Mouse (Mus musculus) limb, embryonic 12.5 days (tissue): ENCODE measurements at regions not wholly inside any gene's neighbourhood (a gene's known extent, or its start where the extent isn't known, plus 50 kb on each side); places are given as distances from the start of the nearest gene placed in this dataset.

Source experiments
- ATAC-seq: fragments of 200-750 bp; cut with Nextera tagmentation; 2 replicates; pipeline ENCODE4 v1.8.0; 2017; ENCODE audit warnings: low read depth, moderate TSS enrichment; ENCODE audit not compliant: insufficient number of reproducible peaks, insufficient read depth, low FRiP score, low TSS enrichment
- H3K27ac ChIP-seq: fragments of 300-500 bp; sonication (generic); 2 replicates; pipeline ENCODE4 v1.5.1; 2016; ENCODE audit warnings: mild to moderate bottlenecking, moderate library complexity
- H3K27me3 ChIP-seq: fragments of 300-500 bp; sonication (generic); 2 replicates; pipeline ENCODE4 v1.6.1; 2016; ENCODE audit warnings: mild to moderate bottlenecking, moderate library complexity
- H3K36me3 ChIP-seq: fragments of 300-500 bp; sonication (generic); 2 replicates; pipeline ENCODE4 v1.6.1; 2016; ENCODE audit warnings: mild to moderate bottlenecking, moderate library complexity
- H3K4me1 ChIP-seq: fragments of 300-500 bp; sonication (generic); replicated peaks from 2 replicates; pipeline ENCODE4 v1.6.1; 2016
- H3K4me2 ChIP-seq: fragments of 300-500 bp; sonication (generic); 2 replicates; pipeline ENCODE4 v1.6.1; 2016; ENCODE audit warnings: mild to moderate bottlenecking, moderate library complexity
- H3K4me3 ChIP-seq: fragments of 300-500 bp; sonication (generic); replicated peaks from 2 replicates; pipeline ENCODE4 v1.5.1; 2016; ENCODE audit warnings: mild to moderate bottlenecking
- H3K9ac ChIP-seq: fragments of 300-500 bp; sonication (generic); replicated peaks from 2 replicates; pipeline ENCODE4 v1.6.1; 2016; ENCODE audit warnings: mild to moderate bottlenecking, moderate library complexity
- H3K9me3 ChIP-seq: fragments of 300-500 bp; sonication (generic); 2 replicates; pipeline ENCODE4 v1.6.1; 2016; ENCODE audit warnings: mild to moderate bottlenecking, moderate library complexity
- WGBS: fragments of 180-500 bp; shearing (Covaris S2); methylation state at CpG from one replicate; pipeline ENCODE4 v1.1.7; 2016; 5-methylcytosine and 5-hydroxymethylcytosine counted together

DNA sequence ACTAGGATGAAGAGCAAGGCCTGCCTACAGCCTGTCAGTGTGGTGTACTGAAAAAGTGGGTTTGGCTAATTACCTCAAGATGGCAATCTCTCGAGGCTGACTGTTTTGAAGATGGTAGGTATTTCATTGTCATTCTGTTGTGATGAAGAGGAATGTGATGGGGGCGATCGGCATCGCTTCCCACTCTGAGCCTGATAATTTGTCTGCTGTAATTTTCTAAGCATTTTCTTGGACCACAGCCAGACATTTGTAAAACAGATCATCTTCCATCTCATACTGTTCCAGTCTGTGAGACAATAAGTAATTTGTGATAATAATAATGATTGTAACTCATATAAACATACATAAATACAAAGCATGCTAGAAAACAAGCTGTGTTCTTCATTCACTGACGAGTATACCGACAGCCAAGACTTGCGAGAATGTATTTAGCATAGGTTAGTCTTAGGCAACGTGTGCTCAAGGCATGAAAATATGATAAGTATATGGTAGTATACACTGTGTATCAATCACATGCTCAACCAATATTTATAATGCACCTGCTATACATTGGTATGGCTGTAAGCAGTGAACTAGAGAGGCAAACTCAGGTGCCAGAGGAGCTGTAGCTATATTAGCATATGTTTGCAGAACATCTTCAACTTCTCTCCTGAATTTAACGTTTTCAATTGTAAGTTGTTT, 574.1 kb upstream of the Slc39a10 start:
- H3K4me2 ChIP-seq: no peak overlapping the region
- whole genome bisulfite sequencing: 79% methylated on average over 9 of the region's 9 CpGs
- no peaks in the 10 kb centered on the region for H3K27me3 ChIP-seq
- no peak for ATAC-seq
- H3K36me3 ChIP-seq: no peaks in the 10 kb centered on the region
- H3K27ac ChIP-seq: no peak overlapping the region
- H3K4me1 ChIP-seq: no peaks in the 10 kb centered on the region
- no peaks in the 10 kb centered on the region for H3K9me3 ChIP-seq
- H3K9ac ChIP-seq: no peak overlapping the region
- H3K4me3 ChIP-seq: no peak overlapping the region

DNA sequence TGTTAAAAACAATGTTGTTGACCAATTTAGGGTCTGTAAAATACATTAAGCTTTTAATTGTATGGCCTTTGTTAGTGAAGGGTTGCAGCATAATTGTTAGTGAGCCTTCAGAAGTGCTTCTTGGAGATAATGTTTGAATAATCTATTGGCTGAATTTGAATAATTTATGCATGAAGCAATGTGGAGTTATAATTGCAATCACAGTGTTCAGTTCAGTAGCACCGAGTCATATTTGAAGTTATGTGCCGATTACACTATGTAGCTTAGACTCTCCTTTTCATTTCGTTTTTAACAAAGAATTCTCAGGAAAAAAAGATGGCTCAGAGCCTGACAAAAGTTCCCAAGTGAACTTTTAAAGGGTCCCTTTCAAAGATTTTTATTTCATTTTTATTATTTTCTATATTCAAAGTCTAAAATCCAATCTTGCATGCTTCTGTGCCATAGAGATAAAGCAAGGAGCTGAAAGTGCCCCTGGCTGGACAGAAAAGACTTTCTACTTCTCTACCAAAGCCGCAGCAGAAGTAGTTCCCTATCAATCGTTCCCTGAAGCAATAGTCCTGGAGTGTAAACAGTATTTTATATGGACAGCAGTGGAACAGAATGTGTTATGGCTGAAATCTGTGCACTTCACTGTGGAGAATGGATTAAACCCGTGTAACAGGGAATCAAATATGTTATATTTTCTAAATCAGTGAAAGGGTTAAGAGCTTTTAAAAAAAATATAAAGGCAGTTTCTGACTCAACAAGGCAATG, 556.3 kb upstream of the Slc39a10 start:
- Histone ChIP-seq H3K4me2 (no peak overlapping the region), H3K27ac (no peak overlapping the region), H3K27me3 (no peaks in the 10 kb centered on the region), H3K36me3 (no peaks in the 10 kb centered on the region), H3K9ac (no peak overlapping the region), H3K4me3 (no peak overlapping the region), H3K9me3 (no peaks in the 10 kb centered on the region), H3K4me1 (no peaks in the 10 kb centered on the region)
- no peak for ATAC-seq
- 87% methylated on average over 6 of the region's 6 CpGs for WGBS

- no peak overlapping the region for H3K27ac ChIP-seq
- H3K4me3 ChIP-seq: no peak overlapping the region
- H3K9ac ChIP-seq: no peak overlapping the region
- H3K27me3 ChIP-seq: no peaks in the 10 kb centered on the region
- no peak overlapping the region for H3K4me2 ChIP-seq
- no peaks in the 10 kb centered on the region for H3K36me3 ChIP-seq
- H3K4me1 ChIP-seq: no peaks in the 10 kb centered on the region
- 93% methylated on average over 3 of the region's 3 CpGs for WGBS
- no peak for ATAC-seq
- H3K9me3 ChIP-seq: no peaks in the 10 kb centered on the region
These were observed 555.4 kb upstream of the Slc39a10 start for GRCm38 (mm10) chr1:47448070-47448469.

GRCm38 (mm10) chr1:47446021-47446420, 553.4 kb upstream of the Slc39a10 start:
- Histone ChIP-seq H3K27me3 (no peaks in the 10 kb centered on the region), H3K9me3 (no peaks in the 10 kb centered on the region), H3K4me2 (no peak overlapping the region), H3K4me1 (no peaks in the 10 kb centered on the region), H3K36me3 (no peaks in the 10 kb centered on the region), H3K4me3 (no peak overlapping the region), H3K27ac (no peak overlapping the region), H3K9ac (no peak overlapping the region)
- 40% methylated on average over 6 of the region's 6 CpGs for WGBS
- no peak for ATAC-seq

DNA sequence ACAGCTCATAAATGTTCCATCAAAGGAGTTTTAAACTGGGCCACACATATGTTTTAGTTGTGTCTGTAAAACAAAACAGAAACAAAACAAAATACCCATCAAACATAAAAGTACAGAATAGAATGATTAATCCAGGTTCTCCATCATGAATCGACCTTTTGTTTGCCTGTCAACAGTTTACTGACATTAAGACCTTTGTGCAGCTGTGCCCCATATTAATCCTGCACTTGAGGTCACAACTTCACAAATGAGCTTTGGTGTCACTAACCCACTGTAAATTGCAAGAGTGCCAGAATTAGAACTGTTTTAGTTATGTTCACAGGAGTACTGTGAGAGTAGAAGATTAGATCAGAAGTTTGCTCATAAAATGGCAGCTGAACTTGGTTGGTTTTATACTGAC, 540.2 kb upstream of the Slc39a10 start:
- H3K36me3 ChIP-seq: no peaks in the 10 kb centered on the region
- H3K27me3 ChIP-seq: no peaks in the 10 kb centered on the region
- ATAC-seq: no peak
- WGBS: 20% methylated on average over 1 of the region's 1 CpGs
- H3K4me3 ChIP-seq: no peak overlapping the region
- no peaks in the 10 kb centered on the region for H3K9me3 ChIP-seq
- no peak overlapping the region for H3K27ac ChIP-seq
- no peak overlapping the region for H3K9ac ChIP-seq
- no peaks in the 10 kb centered on the region for H3K4me1 ChIP-seq
- no peak overlapping the region for H3K4me2 ChIP-seq

DNA sequence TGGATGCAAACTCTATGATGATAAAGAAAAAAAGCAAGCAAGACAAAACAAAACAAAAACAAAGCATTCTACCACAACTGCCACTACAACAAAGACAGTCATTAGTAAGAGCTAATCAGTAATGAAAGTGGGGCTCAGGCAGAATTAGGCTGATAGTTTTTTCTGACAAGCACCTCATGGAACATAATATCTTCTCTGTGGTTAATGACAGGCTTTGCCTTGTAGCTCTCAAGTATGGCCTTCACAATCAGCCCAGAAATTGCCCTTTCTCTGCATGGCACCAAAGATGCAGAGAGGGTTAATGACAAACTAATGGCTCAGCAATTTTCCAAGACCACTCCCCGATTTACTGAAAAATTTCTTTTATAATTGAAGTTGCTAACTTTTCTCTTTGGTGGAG, 512.5 kb upstream of the Slc39a10 start:
- Histone ChIP-seq H3K4me2 (no peak overlapping the region), H3K4me3 (no peak overlapping the region), H3K9ac (no peak overlapping the region), H3K36me3 (no peaks in the 10 kb centered on the region), H3K9me3 (no peaks in the 10 kb centered on the region), H3K27ac (no peak overlapping the region), H3K4me1 (no peaks in the 10 kb centered on the region), H3K27me3 (no peaks in the 10 kb centered on the region)
- no peak for ATAC-seq
- WGBS: 76% methylated on average over 1 of the region's 1 CpGs

- ATAC-seq: no peak
- no peak overlapping the region for H3K27ac ChIP-seq
- H3K4me1 ChIP-seq: no peaks in the 10 kb centered on the region
- no peaks in the 10 kb centered on the region for H3K27me3 ChIP-seq
- no peak overlapping the region for H3K4me3 ChIP-seq
- no peaks in the 10 kb centered on the region for H3K9me3 ChIP-seq
- no peaks in the 10 kb centered on the region for H3K36me3 ChIP-seq
- H3K4me2 ChIP-seq: no peak overlapping the region
- H3K9ac ChIP-seq: no peak overlapping the region
These were observed 493.9 kb upstream of the Slc39a10 start for GRCm38 (mm10) chr1:47386579-47386978.

- Histone ChIP-seq H3K36me3 (no peaks in the 10 kb centered on the region), H3K4me3 (no peak overlapping the region), H3K4me2 (no peak overlapping the region), H3K9me3 (no peaks in the 10 kb centered on the region), H3K27ac (no peak overlapping the region), H3K4me1 (peaks cover 3% of the 10 kb centered on the region; the same call in 1 of the 2 replicates), H3K9ac (no peak overlapping the region), H3K27me3 (no peaks in the 10 kb centered on the region)
- no peak for ATAC-seq
- 10% methylated on average over 1 of the region's 1 CpGs for WGBS
These were observed 486.1 kb upstream of the Slc39a10 start for GRCm38 (mm10) chr1:47378795-47379194.

DNA sequence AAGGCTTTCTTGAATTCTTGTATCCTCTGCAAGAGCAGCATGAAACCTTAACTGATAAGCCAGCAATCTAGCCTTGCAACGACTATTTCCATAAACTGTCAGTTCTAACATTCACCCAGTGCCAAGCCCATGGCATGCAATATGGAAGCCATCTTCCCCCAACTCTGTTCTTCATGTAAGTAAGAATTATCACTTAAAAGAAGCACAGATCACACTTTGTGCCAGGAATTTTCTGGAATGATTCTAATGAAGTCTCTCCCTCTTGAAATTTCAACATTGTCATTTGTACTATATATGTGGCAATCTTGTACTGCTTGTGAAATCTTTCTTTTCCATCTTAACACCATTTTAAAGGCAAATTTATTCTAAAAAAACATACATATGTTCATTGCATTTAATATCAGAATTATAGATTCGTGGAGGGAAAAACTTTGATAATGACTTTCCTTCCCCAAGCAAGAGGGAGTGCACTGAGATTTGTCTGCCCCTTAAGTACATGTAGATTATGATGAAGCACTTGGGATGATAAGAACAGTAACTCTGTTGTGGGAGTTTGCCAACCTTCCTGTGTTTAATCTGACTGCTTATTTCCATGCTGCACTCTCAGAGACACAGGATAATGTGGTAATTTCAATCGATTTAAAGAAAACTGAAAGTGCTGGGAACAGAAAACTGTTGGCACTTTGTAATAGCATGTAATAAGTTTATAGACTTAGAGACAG, 447.2 kb upstream of the Slc39a10 start:
- ATAC-seq: no peak
- H3K27me3 ChIP-seq: no peaks in the 10 kb centered on the region

DNA sequence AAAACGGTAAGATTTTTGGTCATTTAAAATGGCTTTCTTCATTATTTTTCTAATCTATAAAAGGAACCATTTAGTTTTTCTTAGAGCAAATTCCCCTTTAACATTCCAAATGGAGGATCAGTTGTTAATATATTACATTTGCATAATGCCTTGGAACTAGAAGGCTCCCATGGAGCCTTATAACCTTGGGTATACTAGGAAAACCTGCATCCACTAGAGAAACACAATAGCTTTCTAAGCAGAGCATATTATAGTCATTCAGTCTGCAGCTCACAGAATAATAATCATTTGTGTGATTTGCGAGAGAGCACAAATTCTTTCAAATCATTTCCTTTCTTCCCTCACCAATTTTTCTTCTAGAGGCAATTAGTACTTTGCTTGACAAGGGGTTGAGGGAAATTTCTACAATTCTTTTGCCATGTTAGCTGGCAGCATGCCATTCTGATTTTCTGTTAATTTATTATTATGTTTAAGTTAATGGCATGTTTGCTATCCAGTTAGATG, 418.0 kb upstream of the Slc39a10 start:
- Histone ChIP-seq H3K9ac (no peak overlapping the region), H3K4me3 (no peak overlapping the region), H3K9me3 (no peaks in the 10 kb centered on the region), H3K4me1 (no peaks in the 10 kb centered on the region), H3K4me2 (no peak overlapping the region), H3K27me3 (no peaks in the 10 kb centered on the region), H3K27ac (no peak overlapping the region), H3K36me3 (no peaks in the 10 kb centered on the region)
- WGBS: 80% methylated on average over 2 of the region's 2 CpGs
- no peak for ATAC-seq

More for the DNA sequence above, 447.2 kb upstream of the Slc39a10 start:
- Histone ChIP-seq H3K27ac (no peak overlapping the region), H3K9me3 (no peaks in the 10 kb centered on the region), H3K36me3 (no peaks in the 10 kb centered on the region), H3K4me1 (no peaks in the 10 kb centered on the region), H3K4me2 (no peak overlapping the region), H3K4me3 (no peak overlapping the region), H3K9ac (no peak overlapping the region)
- WGBS: 87% methylated on average over 3 of the region's 3 CpGs

DNA sequence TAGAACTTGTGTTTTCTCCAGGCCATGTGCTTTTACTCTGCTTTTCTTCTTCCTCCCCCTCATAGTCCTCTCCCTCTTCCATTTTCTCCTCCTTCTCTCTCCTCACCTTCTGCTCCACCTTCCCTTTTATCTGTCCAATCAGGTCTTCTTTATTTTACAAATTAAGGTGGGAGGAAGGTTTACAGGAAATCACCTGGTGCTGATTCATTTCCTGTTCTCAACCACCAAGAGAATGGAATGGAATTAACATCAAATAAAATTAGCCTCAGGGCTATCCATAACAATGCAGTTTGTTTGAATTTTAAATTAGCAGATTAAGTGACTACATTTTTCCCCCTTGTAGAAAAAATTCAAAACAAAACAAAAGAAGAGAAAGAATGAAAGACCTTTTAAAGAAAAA, 414.3 kb upstream of the Slc39a10 start:
- Histone ChIP-seq H3K9me3 (no peaks in the 10 kb centered on the region), H3K36me3 (no peaks in the 10 kb centered on the region), H3K9ac (no peak overlapping the region), H3K4me3 (no peak overlapping the region), H3K27me3 (no peaks in the 10 kb centered on the region), H3K4me2 (no peak overlapping the region), H3K27ac (no peak overlapping the region), H3K4me1 (no peaks in the 10 kb centered on the region)
- no peak for ATAC-seq
